Mouse (Mus musculus): ENCODE measurements around the gene Cdk6.
"Not testable (repeated sequence)": the region's sequence is repeated elsewhere in the genome, so short reads cannot be mapped to it uniquely, and the experiment has no call there.

DNA sequence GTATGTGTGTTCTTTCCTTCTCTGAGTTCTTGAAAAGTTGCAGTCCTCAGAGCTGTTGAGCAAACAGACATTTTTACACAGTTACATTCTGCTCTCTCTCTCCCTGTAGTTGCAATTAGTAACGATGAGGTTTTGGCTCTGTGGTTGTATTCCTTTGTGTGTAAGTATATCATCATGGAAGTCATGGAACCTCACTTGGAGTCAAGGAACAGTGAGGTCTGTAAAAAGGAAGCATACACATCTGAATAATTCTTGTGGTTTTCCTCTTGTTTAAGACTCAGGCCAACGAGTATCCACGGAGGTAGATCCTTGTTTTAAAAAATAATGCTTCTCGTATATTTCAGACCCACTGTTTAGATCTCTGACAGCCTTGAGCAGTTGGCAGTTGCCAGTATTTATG is 8.1 kb downstream of the Cdk6 start:
- not testable (repeated sequence) for TF ChIP-seq MAX (IDR thresholded peaks at IDR 0.05); CTCF (IDR thresholded peaks at IDR 0.05; ENCODE audit: control insufficient read depth, insufficient read depth, insufficient read length)
